Mouse (Mus musculus) embryonic fibroblast, embryonic 13.5 days (primary cell): ENCODE results near the gene Lce1f. TPM values are rescaled to one million over a fixed set of nuclear protein-coding genes. Genes with fewer than 3 reads are reported as not detected.

Experiments used
- H3K27ac ChIP-seq: 2 replicates; pipeline ENCODE4 v1.5.1; 2012; ENCODE audit warnings: low read length, control low read depth, inconsistent platforms; ENCODE audit not compliant: insufficient read depth
- H3K4me1 ChIP-seq: 2 replicates; pipeline ENCODE4 v1.6.1; 2011; ENCODE audit warnings: low read length; ENCODE audit not compliant: control insufficient read depth, insufficient read depth
- H3K4me3 ChIP-seq: 2 replicates; pipeline ENCODE4 v1.5.1; 2011; ENCODE audit warnings: mild to moderate bottlenecking, control low read depth, low read length; ENCODE audit not compliant: insufficient read depth
- CTCF ChIP-seq: IDR thresholded peaks from 2 replicates; pipeline ENCODE4 v1.5.1; 2011; ENCODE audit warnings: mild to moderate bottlenecking, control low read depth, low read length, moderate library complexity, borderline replicate concordance; ENCODE audit not compliant: insufficient read depth
- POLR2A ChIP-seq: IDR thresholded peaks from 2 replicates; pipeline ENCODE4 v1.6.1; 2011; ENCODE audit warnings: low read depth, mild to moderate bottlenecking, control low read depth, low read length, moderate library complexity
- polyA plus RNA-seq: library from polyadenylated mRNA; stranded (reverse); fragments of >200 nt; gene quantifications from 2 replicates; pipeline ENCODE4 v1.2.4, GENCODE M21; 2011; ENCODE audit warnings: low read depth; ENCODE audit not compliant: missing spikeins, insufficient read length

Gene Lce1f
- polyA plus RNA-seq, 1 experiment = not detected

- H3K4me1 ChIP-seq = peaks cover 4% of the 10 kb centered on the region; the same call in 1 of the 2 replicates
- H3K4me3 ChIP-seq = no peak within 1 kb of the TSS
- H3K27ac ChIP-seq = no peak within 1 kb of the TSS
- no peak for TF ChIP-seq CTCF
- no peak for TF ChIP-seq POLR2A
These were observed 33.0 kb downstream of the Lce1f start, which contains the start of gene Lce1d for GRCm38 (mm10) chr3:92687110-92687509. Lce1d (minus strand) TSS chr3:92687210.

- Histone ChIP-seq H3K4me3 (no peak within 1 kb of the TSS), H3K4me1 (no peaks in the 10 kb centered on the region), H3K27ac (no peak within 1 kb of the TSS)
- TF ChIP-seq CTCF (no peak), POLR2A (no peak)
These were observed 41.2 kb downstream of the Lce1f start, which contains the start of gene Lce1c for GRCm38 (mm10) chr3:92678947-92679346. Lce1c (plus strand) TSS chr3:92679247.

DNA sequence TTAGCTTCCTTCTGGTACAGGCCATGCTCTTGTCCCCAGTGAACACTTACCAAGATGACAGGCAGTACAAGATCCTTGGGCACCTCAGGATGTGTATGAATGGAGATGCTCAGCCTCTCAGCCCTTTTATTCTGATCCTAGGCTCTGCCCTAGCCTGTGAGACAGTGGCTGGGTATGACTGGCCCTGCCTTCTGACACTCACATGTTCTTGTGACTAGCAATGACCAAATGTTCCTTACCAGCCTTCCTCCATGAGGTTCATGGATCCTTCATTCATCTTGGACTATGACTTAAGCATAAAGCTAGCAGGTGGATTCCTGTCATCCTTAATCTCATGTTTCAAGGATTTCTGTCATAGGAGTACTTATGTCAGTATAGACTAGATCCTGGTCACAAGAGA, 49.9 kb downstream of the Lce1f start, which contains the start of gene Lce1a2:
Lce1a2 (minus strand) TSS at position 101 of the 400 bp plus-strand sequence.
- Histone ChIP-seq H3K27ac (no peak within 1 kb of the TSS), H3K4me1 (no peaks in the 10 kb centered on the region), H3K4me3 (no peak within 1 kb of the TSS)
- TF ChIP-seq POLR2A (no peak), CTCF (no peak)

Other genes with a start within 250 kb of the Lce1f start
- gene Sprr1a, start 234.5 kb downstream of the Lce1f start, polyA plus RNA-seq = 1.7 TPM in 1 of 2 replicates, not detected in the other
- not detected in 2 replicates for gene Sprr4, start 219.9 kb downstream of the Lce1f start, polyA plus RNA-seq
- gene 2310046K23Rik, start 185.8 kb downstream of the Lce1f start, polyA plus RNA-seq = not detected in 2 replicates
- 0.25 TPM in 1 of 2 replicates, not detected in the other for gene Ivl, start 146.6 kb downstream of the Lce1f start, polyA plus RNA-seq
- not detected in 2 replicates for gene Smcp, start 131.4 kb downstream of the Lce1f start, polyA plus RNA-seq
- gene 2210017I01Rik, start 112.9 kb downstream of the Lce1f start, polyA plus RNA-seq = not detected in 2 replicates
- not detected in 2 replicates for gene Lce6a, start 98.7 kb downstream of the Lce1f start, polyA plus RNA-seq
- not detected in 2 replicates for gene Lce1a1, start 72.0 kb downstream of the Lce1f start, polyA plus RNA-seq
- gene Lce1b, start 63.4 kb downstream of the Lce1f start, polyA plus RNA-seq = not detected in 2 replicates
- not detected in 2 replicates for gene Lce1a2, start 50.0 kb downstream of the Lce1f start, polyA plus RNA-seq
- gene Lce1c, start 41.1 kb downstream of the Lce1f start, polyA plus RNA-seq = not detected in 2 replicates
- gene Lce1d, start 33.1 kb downstream of the Lce1f start, polyA plus RNA-seq = not detected in 2 replicates
- not detected in 2 replicates for gene Lce1e, start 11.3 kb downstream of the Lce1f start, polyA plus RNA-seq
- not detected in 2 replicates for gene Gm38119, start 18.7 kb upstream of the Lce1f start, polyA plus RNA-seq
- not detected in 2 replicates for gene Lce1g, start 32.0 kb upstream of the Lce1f start, polyA plus RNA-seq
- not detected in 2 replicates for gene Lce1h, start 44.7 kb upstream of the Lce1f start, polyA plus RNA-seq
- not detected in 2 replicates for gene Lce1i, start 58.5 kb upstream of the Lce1f start, polyA plus RNA-seq
- gene Lce1j, start 70.2 kb upstream of the Lce1f start, polyA plus RNA-seq = not detected in 2 replicates
- not detected in 2 replicates for gene Lce1k, start 87.5 kb upstream of the Lce1f start, polyA plus RNA-seq
- gene Kprp, start 106.9 kb upstream of the Lce1f start, polyA plus RNA-seq = not detected in 2 replicates
- gene Lce1l, start 130.9 kb upstream of the Lce1f start, polyA plus RNA-seq = not detected in 2 replicates
- not detected in 2 replicates for gene 2310050C09Rik, start 149.9 kb upstream of the Lce1f start, polyA plus RNA-seq
- not detected in 2 replicates for gene Lce3a, start 205.9 kb upstream of the Lce1f start, polyA plus RNA-seq
- gene Lce3b, start 212.6 kb upstream of the Lce1f start, polyA plus RNA-seq = not detected in 2 replicates
- gene Lce3c, start 224.1 kb upstream of the Lce1f start, polyA plus RNA-seq = not detected in 2 replicates
- not detected in 2 replicates for gene Lce3d, start 237.0 kb upstream of the Lce1f start, polyA plus RNA-seq
- not detected in 2 replicates for gene Lce3e, start 246.7 kb upstream of the Lce1f start, polyA plus RNA-seq